Mouse (Mus musculus) MEL (cell line): ENCODE measurements around the gene Numbl. TPM values are rescaled to one million over a fixed set of nuclear protein-coding genes. Genes with fewer than 3 reads are reported as not detected.

Experiments
- DNase-seq: peaks from one replicate; pipeline ENCODE4 v3.0.0; 2011; ENCODE audit warnings: low read depth, low spot score
- H3K27ac ChIP-seq: 2 replicates; pipeline ENCODE4 v1.5.1; 2012; ENCODE audit warnings: low read depth, mild to moderate bottlenecking, control low read depth, low read length, moderate library complexity; ENCODE audit not compliant: control insufficient read depth
- H3K27me3 ChIP-seq, 2 experiments: fragments of 150-350 bp in 1 of 2; sonication (generic) in 1 of 2; 2 replicates each; pipeline ENCODE4 v1.6.1; 2012; ENCODE audit warnings: low read length in 2 of 2, mild to moderate bottlenecking in 2 of 2, improper control_type of control experiment in 1 of 2, moderate library complexity in 1 of 2; ENCODE audit not compliant: insufficient read depth in 2 of 2, control insufficient read depth in 1 of 2
- H3K36me3 ChIP-seq, 2 experiments: 2 replicates each; pipeline ENCODE4 v1.6.1; 2012 to 2014; ENCODE audit warnings: low read length in 2 of 2, improper control_type of control experiment in 1 of 2, inconsistent platforms in 1 of 2, mild to moderate bottlenecking in 1 of 2; ENCODE audit not compliant: insufficient read depth in 2 of 2, control insufficient read depth in 1 of 2
- H3K4me1 ChIP-seq, 2 experiments: fragments of 150-350 bp in 1 of 2; sonication (generic) in 1 of 2; 2 replicates each; pipeline ENCODE4 v1.6.1; 2012; ENCODE audit warnings: low read length in 2 of 2, improper control_type of control experiment in 1 of 2, mild to moderate bottlenecking in 1 of 2; ENCODE audit not compliant: insufficient read depth in 2 of 2, control insufficient read depth in 1 of 2
- H3K4me3 ChIP-seq, 2 experiments: fragments of 150-350 bp in 1 of 2; sonication (generic) in 1 of 2; 2 replicates each; pipeline ENCODE4 v1.5.1; 2012; ENCODE audit warnings: low read depth in 2 of 2, low read length in 2 of 2, mild to moderate bottlenecking in 2 of 2, moderate library complexity in 2 of 2, control low read depth in 1 of 2, improper control_type of control experiment in 1 of 2; ENCODE audit not compliant: control insufficient read depth in 1 of 2, insufficient read depth in 1 of 2
- H3K79me2 ChIP-seq: 2 replicates; pipeline ENCODE4 v1.6.1; 2012; ENCODE audit warnings: mild to moderate bottlenecking, low read length, moderate library complexity; ENCODE audit not compliant: control insufficient read depth, poor library complexity, insufficient read depth
- H3K9ac ChIP-seq: 2 replicates; pipeline ENCODE4 v1.6.1; 2012; ENCODE audit warnings: low read depth, mild to moderate bottlenecking, control low read depth, low read length, moderate library complexity; ENCODE audit not compliant: control insufficient read depth, poor library complexity, severe bottlenecking
- H3K9me3 ChIP-seq: fragments of 150-350 bp; sonication (generic); replicated peaks from 2 replicates; pipeline ENCODE4 v1.6.1; 2012; ENCODE audit warnings: mild to moderate bottlenecking, low read length, improper control_type of control experiment, moderate library complexity; ENCODE audit not compliant: insufficient read depth
- BHLHE40 ChIP-seq: IDR thresholded peaks from 2 replicates; pipeline ENCODE4 v1.6.1; 2012; ENCODE audit warnings: low read depth, mild to moderate bottlenecking, inconsistent platforms, low read length, improper control_type of control experiment, borderline replicate concordance
- CHD1 ChIP-seq: IDR thresholded peaks from 2 replicates; pipeline ENCODE4 v1.6.1; 2012; ENCODE audit warnings: low read depth, mild to moderate bottlenecking, inconsistent platforms, low read length, improper control_type of control experiment
- CTCF ChIP-seq, 3 experiments: IDR thresholded peaks in 2 of 3; conservative IDR thresholded peaks in 1 of 3; 2 replicates each; pipeline ENCODE4 v1.5.1; 2011 to 2012; ENCODE audit warnings: low read length in 3 of 3, low read depth in 2 of 3, mild to moderate bottlenecking in 2 of 3, improper control_type of control experiment in 1 of 3, inconsistent platforms in 1 of 3, mixed read lengths in 1 of 3, moderate library complexity in 1 of 3; ENCODE audit not compliant: control insufficient read depth in 1 of 3, insufficient read depth in 1 of 3, poor library complexity in 1 of 3, severe bottlenecking in 1 of 3
- ELF1 ChIP-seq: IDR thresholded peaks from 2 replicates; pipeline ENCODE4 v1.6.1; 2014; ENCODE audit warnings: low read depth, mild to moderate bottlenecking, inconsistent platforms, low read length, improper control_type of control experiment, moderate library complexity
- ETS1 ChIP-seq: IDR thresholded peaks from 2 replicates; pipeline ENCODE4 v1.6.1; 2012; ENCODE audit warnings: low read depth, mild to moderate bottlenecking, inconsistent platforms, low read length, improper control_type of control experiment, moderate library complexity
- GABPA ChIP-seq: IDR thresholded peaks from 2 replicates; pipeline ENCODE4 v1.6.1; 2012; ENCODE audit warnings: low read depth, mild to moderate bottlenecking, inconsistent platforms, low read length, improper control_type of control experiment, moderate library complexity
- GATA1 ChIP-seq: IDR thresholded peaks from 2 replicates; pipeline ENCODE4 v1.6.1; 2011; ENCODE audit warnings: low read depth, low read length, improper control_type of control experiment
- JUND ChIP-seq: IDR thresholded peaks from 2 replicates; pipeline ENCODE4 v1.6.1; 2011; ENCODE audit warnings: low read depth, mild to moderate bottlenecking, improper control_type of control experiment, low read length
- KAT2A ChIP-seq: conservative IDR thresholded peaks from 2 replicates; pipeline ENCODE4 v1.6.1; 2012; ENCODE audit warnings: low read depth, low read length, improper control_type of control experiment, inconsistent platforms
- MAX ChIP-seq: IDR thresholded peaks from 2 replicates; pipeline ENCODE4 v1.6.1; 2011; ENCODE audit warnings: low read length, improper control_type of control experiment
- MAZ ChIP-seq: IDR thresholded peaks from 2 replicates; pipeline ENCODE4 v1.6.1; 2012; ENCODE audit warnings: low read depth, mild to moderate bottlenecking, inconsistent platforms, low read length, improper control_type of control experiment
- MEF2A ChIP-seq: IDR thresholded peaks from 2 replicates; pipeline ENCODE4 v1.6.1; 2014; ENCODE audit warnings: low read depth, mild to moderate bottlenecking, inconsistent platforms, low read length, improper control_type of control experiment; ENCODE audit not compliant: poor library complexity, insufficient replicate concordance, severe bottlenecking; ENCODE audit errors: extremely low read depth
- MXI1 ChIP-seq: IDR thresholded peaks from 2 replicates; pipeline ENCODE4 v1.6.1; 2011; ENCODE audit warnings: mild to moderate bottlenecking, low read depth, low read length, improper control_type of control experiment
- NELFE ChIP-seq: IDR thresholded peaks from 2 replicates; pipeline ENCODE4 v1.6.1; 2011; ENCODE audit warnings: low read depth, low read length, improper control_type of control experiment
- NRF1 ChIP-seq: IDR thresholded peaks from 2 replicates; pipeline ENCODE4 v1.6.1; 2014; ENCODE audit warnings: low read depth, mild to moderate bottlenecking, inconsistent platforms, low read length, improper control_type of control experiment, moderate library complexity; ENCODE audit not compliant: poor library complexity, insufficient read depth, severe bottlenecking
- POLR2A ChIP-seq, 2 experiments: IDR thresholded peaks; 2 replicates each; pipeline ENCODE4 v1.6.1; 2011 to 2012; ENCODE audit warnings: low read length in 2 of 2, mild to moderate bottlenecking in 2 of 2, control low read depth in 1 of 2, improper control_type of control experiment in 1 of 2, low read depth in 1 of 2, moderate library complexity in 1 of 2; ENCODE audit not compliant: control insufficient read depth in 1 of 2, insufficient read depth in 1 of 2, poor library complexity in 1 of 2
- POLR2AphosphoS2 ChIP-seq: IDR thresholded peaks from 2 replicates; pipeline ENCODE4 v1.6.1; 2011; ENCODE audit warnings: low read length, improper control_type of control experiment
- RAD21 ChIP-seq: IDR thresholded peaks from 2 replicates; pipeline ENCODE4 v1.6.1; 2011; ENCODE audit warnings: mild to moderate bottlenecking, low read depth, low read length, improper control_type of control experiment
- RCOR1 ChIP-seq: IDR thresholded peaks from 2 replicates; pipeline ENCODE4 v1.6.1; 2012; ENCODE audit warnings: low read depth, mild to moderate bottlenecking, inconsistent platforms, low read length, improper control_type of control experiment
- SIN3A ChIP-seq: IDR thresholded peaks from 2 replicates; pipeline ENCODE4 v1.6.1; 2012; ENCODE audit warnings: low read length, improper control_type of control experiment, inconsistent platforms
- SMC3 ChIP-seq: IDR thresholded peaks from 2 replicates; pipeline ENCODE4 v1.6.1; 2011; ENCODE audit warnings: low read depth, low read length, improper control_type of control experiment
- TAL1 ChIP-seq: IDR thresholded peaks from 2 replicates; pipeline ENCODE4 v1.6.1; 2012; ENCODE audit warnings: mild to moderate bottlenecking, inconsistent platforms, low read length, moderate library complexity, mixed read lengths
- UBTF ChIP-seq: IDR thresholded peaks from 2 replicates; pipeline ENCODE4 v1.6.1; 2012; ENCODE audit warnings: low read depth, mild to moderate bottlenecking, inconsistent platforms, low read length, improper control_type of control experiment, moderate library complexity, borderline replicate concordance; ENCODE audit not compliant: insufficient read depth
- USF1 ChIP-seq: IDR thresholded peaks from 2 replicates; pipeline ENCODE4 v1.6.1; 2014; ENCODE audit warnings: low read depth, mild to moderate bottlenecking, inconsistent platforms, low read length, improper control_type of control experiment, moderate library complexity
- ZMIZ1 ChIP-seq: IDR thresholded peaks from 2 replicates; pipeline ENCODE4 v1.6.1; 2012; ENCODE audit warnings: low read depth, mild to moderate bottlenecking, inconsistent platforms, low read length, improper control_type of control experiment, moderate library complexity
- ZNF384 ChIP-seq: IDR thresholded peaks from 2 replicates; pipeline ENCODE4 v1.6.1; 2012; ENCODE audit warnings: low read depth, mild to moderate bottlenecking, inconsistent platforms, low read length, improper control_type of control experiment
- polyA plus RNA-seq, 2 experiments: library from polyadenylated mRNA; stranded (reverse) in 1 of 2; unstranded in 1 of 2; fragments of >175 nt in 1 of 2; fragments of >200 nt in 1 of 2; gene quantifications; 2 replicates each; pipeline versions ENCODE4 v1.2.1 to v1.2.4; 2012; ENCODE audit warnings: low replicate concordance in 2 of 2, low read depth in 1 of 2; ENCODE audit not compliant: insufficient read length in 2 of 2, insufficient read depth in 1 of 2, missing spikeins in 1 of 2
- total RNA-seq: library from RNA; depleted of rRNA; stranded (reverse); fragments of 300-350 nt; gene quantifications from 2 replicates; pipeline ENCODE4 v1.2.3, GENCODE M21; 2012

The Numbl gene
- total and polyA plus RNA-seq, 3 experiments: 2.2 to 10.6 TPM; not detected in 1

DNA sequence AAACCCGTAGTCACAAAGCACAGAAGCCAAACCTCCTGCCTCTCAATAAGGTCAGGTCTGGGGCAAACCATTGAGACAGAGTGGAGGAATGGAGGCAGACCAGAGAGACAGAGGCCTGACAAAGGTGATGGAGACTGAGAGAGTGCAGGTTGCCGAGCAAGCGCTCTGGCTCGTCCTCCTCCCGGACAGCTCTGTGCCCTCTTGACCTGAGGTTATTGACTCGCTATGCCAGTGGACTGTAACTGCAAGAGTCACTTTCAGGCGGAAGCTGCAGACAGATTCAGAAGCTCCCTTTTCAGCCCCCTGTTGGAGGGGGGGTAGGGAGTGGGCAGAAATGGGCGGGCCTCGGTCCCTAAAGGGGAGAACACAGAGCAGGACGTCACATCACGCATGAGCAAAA, 38.3 kb upstream of the Numbl start:
- H3K27ac ChIP-seq: no peak overlapping the region
- no peaks in the 10 kb centered on the region for H3K9me3 ChIP-seq
- TF ChIP-seq GATA1 (no peak), USF1 (no peak), CHD1 (no peak), SMC3 (no peak), GABPA (no peak), ZNF384 (no peak), SIN3A (no peak), ETS1 (no peak), RAD21 (no peak), RCOR1 (no peak), KAT2A (no peak), JUND (no peak), NRF1 (no peak), TAL1 (no peak), MAX (no peak), NELFE (no peak), CTCF (IDR thresholded peaks at IDR 0.05 in 2 of 3, conservative IDR thresholded peaks at IDR 0.05 in 1 of 3; ENCODE audit: control insufficient read depth in 1 of 3, insufficient read depth in 1 of 3, low read depth in 2 of 3, low read length in 3 of 3, poor library complexity in 1 of 3, severe bottlenecking in 1 of 3) (no peak)
- DNase-seq: no peak
- H3K9ac ChIP-seq: no peak overlapping the region
- peaks cover 2 to 18% of the 10 kb centered on the region in 2 experiments for H3K4me1 ChIP-seq
- no peaks in the 10 kb centered on the region for H3K27me3 ChIP-seq
- peaks cover 0 to 9% of the 10 kb centered on the region in 2 experiments; a peak in 3 of 4 replicates for H3K36me3 ChIP-seq
- no peak overlapping the region for H3K4me3 ChIP-seq
- H3K79me2 ChIP-seq: no peaks in the 10 kb centered on the region

DNA sequence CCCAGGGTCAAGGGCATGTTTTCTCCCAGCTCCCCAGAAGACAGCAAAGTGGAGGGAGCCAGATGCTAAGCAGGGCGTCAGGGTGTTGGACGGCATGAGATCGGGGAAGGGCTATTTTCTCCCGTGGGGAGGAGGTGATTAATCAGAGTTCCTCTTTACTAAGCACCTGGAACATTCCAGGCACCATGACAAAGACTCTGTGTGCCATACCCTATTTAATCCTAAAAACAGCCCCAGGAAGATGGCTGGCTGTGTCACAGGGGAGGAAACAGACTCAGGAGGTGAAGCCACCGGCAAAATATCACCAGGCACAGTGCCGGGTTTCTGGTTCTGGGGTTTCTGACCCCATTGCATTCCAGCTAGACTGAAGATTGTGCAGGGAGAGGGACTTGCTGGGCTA, 36.3 kb upstream of the Numbl start:
- H3K27me3 ChIP-seq: no peaks in the 10 kb centered on the region
- H3K9me3 ChIP-seq: no peaks in the 10 kb centered on the region
- no peak overlapping the region for H3K9ac ChIP-seq
- TF ChIP-seq POLR2AphosphoS2 (no peak), RCOR1 (no peak), GATA1 (no peak), ELF1 (no peak), SIN3A (no peak), MAZ (no peak), NRF1 (no peak), MEF2A (no peak), BHLHE40 (no peak), ZMIZ1 (no peak), UBTF (no peak), MXI1 (no peak), JUND (no peak), CTCF (IDR thresholded peaks at IDR 0.05 in 2 of 3, conservative IDR thresholded peaks at IDR 0.05 in 1 of 3; ENCODE audit: control insufficient read depth in 1 of 3, insufficient read depth in 1 of 3, low read depth in 2 of 3, low read length in 3 of 3, poor library complexity in 1 of 3, severe bottlenecking in 1 of 3) (no peak), GABPA (no peak), POLR2A (IDR thresholded peaks at IDR 0.05; ENCODE audit: control insufficient read depth in 1 of 2, insufficient read depth in 1 of 2, low read depth in 1 of 2, low read length in 2 of 2, poor library complexity in 1 of 2) (no peak), NELFE (no peak)
- H3K79me2 ChIP-seq: 0 out of 2 replicates have a peak, but pooled peaks cover 1% of the 10 kb centered on the region
- H3K27ac ChIP-seq: no peak overlapping the region
- H3K4me3 ChIP-seq: no peak overlapping the region
- no peak for DNase-seq
- peaks cover 2 to 19% of the 10 kb centered on the region in 2 experiments for H3K4me1 ChIP-seq
- H3K36me3 ChIP-seq: peaks cover 0 to 9% of the 10 kb centered on the region in 2 experiments; a peak in 3 of 4 replicates
